Mouse (Mus musculus) left cerebral cortex, postnatal 36 days (tissue): Measurements from ENCODE around the gene Gm17651. TPM values are rescaled to one million over a fixed set of nuclear protein-coding genes. Genes with fewer than 3 reads are reported as not detected.

Source experiments
- DNase-seq, 2 experiments: peaks; one replicate each; pipeline ENCODE4 v3.0.0; 2021 to 2022; ENCODE audit warnings: low spot score in 2 of 2, mixed read lengths in 1 of 2
- intact Hi-C: fragments of 180-260 bp; cut with DNase I; formaldehyde crosslinking; loops from one replicate; pipeline ENCODE4 v1.15.1; 2025
- total RNA-seq, 2 experiments: library from RNA; stranded (reverse); gene quantifications; 2 replicates each; pipeline ENCODE4 v1.2.3; 2021

The Gm17651 gene
- not detected for total RNA-seq

DNA sequence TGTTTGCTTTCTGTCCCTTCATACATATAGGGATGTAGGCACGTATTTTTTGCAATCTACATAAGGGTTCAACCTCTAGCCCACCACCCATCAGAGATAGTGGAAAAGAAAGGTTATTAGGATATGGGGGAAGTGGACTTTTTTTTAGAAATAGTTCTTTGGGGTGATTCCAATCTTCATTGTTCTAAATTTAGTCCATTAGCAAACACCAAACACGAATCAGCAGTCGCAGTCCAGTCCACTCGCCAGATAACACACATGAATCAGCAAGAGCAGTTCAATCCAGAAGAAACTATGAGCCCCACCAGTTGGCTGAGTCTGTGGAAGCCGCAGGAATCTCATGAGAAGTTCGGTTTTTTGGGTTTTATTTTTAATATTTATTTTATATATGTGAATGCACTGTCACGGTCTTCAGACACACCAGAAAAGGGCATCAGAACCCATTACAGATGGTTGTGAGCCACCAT is at the start of gene Gm17651:
TSS of gene Gm17651 (minus strand) at position 51 of the 467 bp plus-strand sequence.
- no peak for DNase-seq
- intact Hi-C loops = loop anchor here (10.0 kb wide), 1 partner anchor 1150 kb away; the partner anchor contains the start of gene Hfe2

DNA sequence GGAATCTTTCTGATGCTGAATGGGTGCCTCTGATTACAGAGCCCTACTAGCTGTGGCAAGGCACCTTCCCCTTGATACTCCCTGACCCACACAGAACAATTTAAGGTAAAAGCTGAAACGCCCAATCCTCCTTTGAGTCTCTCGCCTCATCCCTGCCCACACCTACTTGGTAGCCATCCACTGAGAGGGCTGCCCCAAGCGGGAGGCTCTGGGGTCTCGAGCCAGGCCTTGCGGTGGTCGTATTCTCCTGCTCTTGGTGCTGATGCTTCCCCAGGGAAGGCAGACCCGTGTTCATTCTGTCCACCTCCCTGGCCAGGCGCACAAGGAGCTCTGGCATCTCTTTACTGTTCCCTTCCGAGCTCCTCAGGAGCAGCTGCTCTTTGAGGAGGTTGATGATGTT is 44.6 kb upstream of the Gm17651 start:
- no peak for DNase-seq
- intact Hi-C loops = no loop called here

DNA sequence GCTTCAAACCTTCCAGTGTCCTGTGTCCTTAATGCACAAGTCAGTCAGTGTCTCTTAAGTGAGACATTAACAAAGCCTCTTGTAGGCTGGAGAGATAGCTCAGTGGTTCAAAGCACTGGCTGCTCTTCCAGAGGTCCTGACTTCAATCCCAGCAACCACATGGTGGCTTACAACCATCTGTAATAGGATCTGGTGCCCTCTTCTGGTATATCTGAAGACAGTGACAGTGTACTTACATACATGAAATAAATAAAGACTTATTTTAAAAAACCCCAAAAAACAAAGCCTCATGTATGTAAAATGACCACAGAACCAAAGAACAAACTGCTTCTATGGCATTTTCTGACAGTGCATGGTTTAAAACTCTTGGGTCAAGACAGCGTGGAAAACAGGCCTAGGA is 41.4 kb upstream of the Gm17651 start:
- intact Hi-C loops = no loop called here
- no peak for DNase-seq

- no peak for DNase-seq
- intact Hi-C loops = no loop called here
Observed at GRCm38 (mm10) chr3:97710881-97711280, 36.4 kb upstream of the Gm17651 start.

GRCm38 (mm10) chr3:97710134-97710533 is 35.6 kb upstream of the Gm17651 start:
- intact Hi-C loops = no loop called here

DNA sequence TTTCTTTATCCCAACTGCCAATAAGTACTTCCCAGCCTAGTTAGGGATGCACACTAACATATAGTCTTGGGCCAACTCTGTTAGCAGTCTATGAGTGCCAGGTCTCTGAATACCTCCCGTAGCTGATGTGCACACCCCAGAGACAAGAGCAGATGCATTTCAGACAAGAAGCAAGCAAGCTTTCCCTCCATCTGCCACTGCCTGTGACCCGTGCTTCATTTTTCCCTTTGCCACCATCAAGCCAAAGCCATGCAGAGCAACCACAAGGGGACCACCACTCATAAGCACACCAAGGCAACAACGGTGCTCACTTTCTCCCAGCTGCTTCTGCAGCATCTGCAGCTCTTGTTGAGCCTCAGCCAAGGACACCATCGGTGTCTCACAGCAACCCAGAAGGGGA is 32.1 kb upstream of the Gm17651 start:
- intact Hi-C loops = no loop called here
- DNase-seq = no peak

More at GRCm38 (mm10) chr3:97710134-97710533, 35.6 kb upstream of the Gm17651 start:
- DNase-seq = no peak

GRCm38 (mm10) chr3:97705508-97705907 is 31.0 kb upstream of the Gm17651 start:
- no peak for DNase-seq
- intact Hi-C loops = no loop called here

- DNase-seq = no peak
- intact Hi-C loops = no loop called here
Observed at GRCm38 (mm10) chr3:97702448-97703080, 28.1 kb upstream of the Gm17651 start.

GRCm38 (mm10) chr3:97701198-97701597 is 26.7 kb upstream of the Gm17651 start:
- no peak for DNase-seq

DNA sequence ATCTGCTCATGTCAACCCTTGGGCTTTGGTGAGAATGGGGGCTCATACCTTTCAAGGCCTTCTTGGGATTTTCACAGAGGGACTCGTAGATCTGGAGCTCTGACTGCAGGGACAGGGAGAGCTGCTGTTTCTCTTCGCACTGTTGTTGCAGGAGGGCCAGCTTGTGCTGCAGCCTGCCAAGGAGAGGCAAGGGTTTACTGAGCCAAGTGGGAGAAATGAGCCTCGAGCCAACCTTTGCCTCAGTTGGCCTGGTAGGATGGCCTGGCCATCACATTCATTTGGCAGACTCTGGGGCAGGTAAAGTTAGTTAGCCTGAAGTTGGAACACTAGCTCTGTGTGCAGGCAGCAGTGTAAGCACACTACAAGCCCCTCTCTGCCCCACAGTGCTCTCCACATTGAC is 24.6 kb upstream of the Gm17651 start:
- no peak for DNase-seq
- intact Hi-C loops = loop anchor here (5.0 kb wide), 1 partner anchor 53 kb away; no protein-coding TSS in a partner anchor

More at GRCm38 (mm10) chr3:97701198-97701597, 26.7 kb upstream of the Gm17651 start:
- intact Hi-C loops = no loop called here

- intact Hi-C loops = loop anchor here (5.0 kb wide), 1 partner anchor 55 kb away; no protein-coding TSS in a partner anchor
- no peak for DNase-seq
Observed at GRCm38 (mm10) chr3:97697291-97697690, 22.8 kb upstream of the Gm17651 start.

DNA sequence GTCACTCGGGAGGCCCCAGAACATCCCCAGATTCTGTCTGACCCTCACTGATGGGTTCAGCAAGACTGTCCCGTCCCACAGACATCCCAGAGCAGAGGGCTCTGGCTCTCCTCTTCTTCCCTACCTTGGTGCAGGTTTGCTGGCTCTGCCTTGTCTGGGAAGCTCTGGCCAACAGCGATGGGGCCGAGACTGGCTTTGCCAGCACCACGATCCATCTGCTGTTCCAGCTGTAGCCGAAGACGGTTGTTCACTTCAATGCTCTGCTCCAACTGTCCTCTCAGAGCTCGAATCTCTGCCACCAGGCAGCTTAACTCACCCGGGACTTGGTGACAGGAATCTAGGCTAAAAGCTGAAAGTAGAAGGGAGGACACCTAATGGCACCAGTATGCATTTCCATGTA is 22.4 kb upstream of the Gm17651 start:
- intact Hi-C loops = loop anchor here (5.0 kb wide), 1 partner anchor 55 kb away; no protein-coding TSS in a partner anchor
- DNase-seq = no peak

- intact Hi-C loops = no loop called here
- no peak for DNase-seq
Observed at GRCm38 (mm10) chr3:97693806-97694205, 19.3 kb upstream of the Gm17651 start.

- DNase-seq = peak; percentile 34 to 44
- intact Hi-C loops = no loop called here
Observed at GRCm38 (mm10) chr3:97691443-97692017, 17.0 kb upstream of the Gm17651 start.

- intact Hi-C loops = no loop called here
- DNase-seq = no peak
Observed at GRCm38 (mm10) chr3:97690590-97690989, 16.1 kb upstream of the Gm17651 start.

- intact Hi-C loops = loop anchor here (10.0 kb wide), 1 partner anchor 536 kb away; the partner anchor contains the start of gene Reg4
- DNase-seq = no peak
Observed at GRCm38 (mm10) chr3:97689289-97689688, 14.8 kb upstream of the Gm17651 start.

- DNase-seq = no peak
- intact Hi-C loops = loop anchor here (10.0 kb wide), 1 partner anchor 538 kb away; the partner anchor contains the start of gene Reg4
Observed at GRCm38 (mm10) chr3:97686372-97687117, 12.1 kb upstream of the Gm17651 start.

DNA sequence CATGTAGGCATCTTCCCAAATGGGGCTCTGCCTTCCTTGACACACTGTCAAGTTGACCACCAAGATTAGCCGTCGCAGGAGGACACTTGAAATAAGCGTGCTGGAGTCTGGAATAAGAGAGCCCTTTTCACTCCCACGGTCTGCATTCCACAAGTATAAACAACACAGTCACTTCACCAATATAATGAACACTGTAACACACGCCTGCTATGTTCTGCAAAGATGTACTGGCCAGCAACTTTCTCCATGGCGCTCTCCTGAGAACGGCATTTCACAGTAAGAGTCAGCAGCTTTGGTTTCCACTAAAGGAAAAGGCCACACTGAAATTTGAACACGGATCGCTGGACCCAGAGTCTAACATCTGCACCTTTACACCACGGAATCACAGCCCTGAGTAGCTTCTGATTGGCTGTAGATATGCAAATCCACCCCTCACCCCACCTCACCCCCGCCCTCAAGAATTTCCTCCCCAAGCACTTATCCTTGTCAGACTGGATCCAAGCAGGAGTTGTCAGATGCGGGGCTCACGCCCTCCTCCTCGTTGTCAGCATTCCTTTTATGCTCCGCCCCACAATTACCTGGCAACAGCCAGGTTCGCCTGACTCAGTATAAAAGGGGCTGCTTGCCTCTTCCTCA is 9.2 kb upstream of the Gm17651 start:
- intact Hi-C loops = loop anchor here (5.0 to 10.0 kb wide), 3 partner anchors 84 to 541 kb away; partner anchors contain the start of gene Reg4
- no peak for DNase-seq

DNA sequence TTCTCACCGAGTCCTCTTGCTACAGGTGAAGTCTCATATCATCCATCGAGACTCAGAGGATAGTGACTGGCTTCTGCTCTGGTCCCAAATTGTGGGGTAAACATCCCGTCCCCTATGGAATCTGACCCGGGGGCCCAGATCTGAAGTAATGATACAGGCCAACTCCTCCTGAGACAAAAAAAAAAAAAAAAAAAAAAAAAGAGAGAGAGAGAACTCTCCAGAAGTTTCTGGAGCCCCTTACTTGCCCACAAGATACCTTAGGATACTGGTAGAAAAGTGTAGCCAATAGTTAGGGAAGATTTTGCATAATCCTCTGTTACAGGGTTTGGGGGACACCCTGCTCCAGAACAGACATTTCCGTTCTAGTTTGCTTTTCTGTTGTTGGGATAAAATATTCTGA is 8.1 kb upstream of the Gm17651 start:
- intact Hi-C loops = loop anchor here (5.0 to 10.0 kb wide), 3 partner anchors 85 to 542 kb away; partner anchors contain the start of gene Reg4
- no peak for DNase-seq

- no peak for DNase-seq
- intact Hi-C loops = loop anchor here (5.0 to 10.0 kb wide), 3 partner anchors 85 to 543 kb away; partner anchors contain the start of gene Reg4
Observed at GRCm38 (mm10) chr3:97682159-97682502, 7.6 kb upstream of the Gm17651 start.
